Mouse (Mus musculus) forebrain, embryonic 16.5 days (tissue): Measurements from ENCODE around the gene Eef1akmt3. TPM values are rescaled to one million over a fixed set of nuclear protein-coding genes. Genes with fewer than 3 reads are reported as not detected.
A peak's percentile ranks its signal among the peaks of the same experiment; 100 is the strongest.
"Not testable (repeated sequence)": the region's sequence is repeated elsewhere in the genome, so short reads cannot be mapped to it uniquely, and the experiment has no call there.

Experiments
- ATAC-seq: fragments of 200-750 bp; cut with Nextera tagmentation; 2 replicates; pipeline ENCODE4 v1.8.0; 2017; ENCODE audit warnings: mild to moderate bottlenecking, moderate library complexity
- H3K27ac ChIP-seq: fragments of 300-500 bp; sonication (generic); 2 replicates; pipeline ENCODE4 v1.5.1; 2014; ENCODE audit warnings: low read length, control low read depth
- H3K27me3 ChIP-seq: fragments of 300-500 bp; sonication (generic); replicated peaks from 2 replicates; pipeline ENCODE4 v1.6.1; 2014; ENCODE audit warnings: low read length; ENCODE audit not compliant: control insufficient read depth, insufficient read depth
- H3K36me3 ChIP-seq: fragments of 300-500 bp; sonication (generic); 2 replicates; pipeline ENCODE4 v1.6.1; 2014; ENCODE audit not compliant: control insufficient read depth, insufficient read depth
- H3K4me1 ChIP-seq: fragments of 300-500 bp; sonication (generic); replicated peaks from 2 replicates; pipeline ENCODE4 v1.6.1; 2014; ENCODE audit warnings: low read length; ENCODE audit not compliant: control insufficient read depth, insufficient read depth
- H3K4me2 ChIP-seq: fragments of 300-500 bp; sonication (generic); 2 replicates; pipeline ENCODE4 v1.6.1; 2014; ENCODE audit warnings: mild to moderate bottlenecking, low read length, control low read depth
- H3K4me3 ChIP-seq: fragments of 300-500 bp; sonication (generic); replicated peaks from 2 replicates; pipeline ENCODE4 v1.5.1; 2014; ENCODE audit warnings: mild to moderate bottlenecking, low read length, control low read depth
- H3K9ac ChIP-seq: fragments of 300-500 bp; sonication (generic); replicated peaks from 2 replicates; pipeline ENCODE4 v1.6.1; 2014; ENCODE audit warnings: low read depth, low read length, control low read depth
- H3K9me3 ChIP-seq: fragments of 300-500 bp; sonication (generic); 2 replicates; pipeline ENCODE4 v1.6.1; 2016; ENCODE audit warnings: low read length; ENCODE audit not compliant: control insufficient read depth
- WGBS: fragments of 180-500 bp; shearing (Covaris S2); extraction: QIAGEN DNeasy Blood & Tissue Kit; methylation state at CpG from one replicate; pipeline ENCODE4 v1.1.7; 2014; 5-methylcytosine and 5-hydroxymethylcytosine counted together
- polyA plus RNA-seq: library from polyadenylated mRNA; unstranded; fragments of >200 nt; fragmentation: Nextera tagmentation; extraction: Ambion mirVana; gene quantifications from 2 replicates; pipeline ENCODE4 v1.2.1, GENCODE M21; 2015

Gene Eef1akmt3
- polyA plus RNA-seq, 1 experiment from 2014 or later: 0.18 TPM

DNA sequence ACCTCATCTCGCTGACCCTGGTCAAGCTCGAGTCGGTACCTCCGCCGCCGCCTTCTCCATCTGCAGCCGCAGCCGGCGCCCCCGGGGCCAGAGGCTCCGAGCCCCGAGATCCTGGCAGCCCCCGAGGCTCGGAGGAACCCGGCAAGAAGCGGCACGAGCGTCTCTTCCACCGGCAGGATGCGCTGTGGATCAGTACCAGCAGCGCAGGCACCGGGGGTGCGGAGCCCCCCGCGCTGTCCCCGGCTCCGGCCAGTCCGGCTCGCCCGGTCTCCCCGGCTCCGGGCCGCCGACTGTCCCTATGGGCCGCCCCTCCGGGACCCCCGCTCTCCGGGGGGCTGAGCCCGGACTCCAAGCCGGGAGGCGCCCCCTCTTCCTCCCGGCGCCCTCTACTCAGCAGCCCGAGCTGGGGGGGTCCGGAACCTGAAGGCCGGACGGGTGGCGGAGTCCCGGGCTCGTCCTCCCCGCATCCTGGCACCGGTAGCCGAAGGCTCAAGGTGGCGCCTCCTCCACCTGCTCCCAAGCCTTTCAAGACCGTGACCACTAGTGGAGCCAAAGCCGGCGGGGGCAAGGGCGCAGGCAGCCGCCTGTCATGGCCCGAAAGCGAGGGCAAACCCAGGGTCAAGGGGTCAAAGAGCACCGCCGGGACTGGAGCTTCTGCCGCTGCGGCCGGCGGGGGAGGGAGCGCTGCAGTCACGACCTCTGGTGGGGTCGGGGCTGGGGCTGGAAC, 38.5 kb upstream of the Eef1akmt3 start:
- ATAC-seq: peak; percentile 21; the same call in 1 of the 2 replicates
- no peaks in the 10 kb centered on the region for H3K9me3 ChIP-seq
- peaks cover 11% of the 10 kb centered on the region for H3K27me3 ChIP-seq

DNA sequence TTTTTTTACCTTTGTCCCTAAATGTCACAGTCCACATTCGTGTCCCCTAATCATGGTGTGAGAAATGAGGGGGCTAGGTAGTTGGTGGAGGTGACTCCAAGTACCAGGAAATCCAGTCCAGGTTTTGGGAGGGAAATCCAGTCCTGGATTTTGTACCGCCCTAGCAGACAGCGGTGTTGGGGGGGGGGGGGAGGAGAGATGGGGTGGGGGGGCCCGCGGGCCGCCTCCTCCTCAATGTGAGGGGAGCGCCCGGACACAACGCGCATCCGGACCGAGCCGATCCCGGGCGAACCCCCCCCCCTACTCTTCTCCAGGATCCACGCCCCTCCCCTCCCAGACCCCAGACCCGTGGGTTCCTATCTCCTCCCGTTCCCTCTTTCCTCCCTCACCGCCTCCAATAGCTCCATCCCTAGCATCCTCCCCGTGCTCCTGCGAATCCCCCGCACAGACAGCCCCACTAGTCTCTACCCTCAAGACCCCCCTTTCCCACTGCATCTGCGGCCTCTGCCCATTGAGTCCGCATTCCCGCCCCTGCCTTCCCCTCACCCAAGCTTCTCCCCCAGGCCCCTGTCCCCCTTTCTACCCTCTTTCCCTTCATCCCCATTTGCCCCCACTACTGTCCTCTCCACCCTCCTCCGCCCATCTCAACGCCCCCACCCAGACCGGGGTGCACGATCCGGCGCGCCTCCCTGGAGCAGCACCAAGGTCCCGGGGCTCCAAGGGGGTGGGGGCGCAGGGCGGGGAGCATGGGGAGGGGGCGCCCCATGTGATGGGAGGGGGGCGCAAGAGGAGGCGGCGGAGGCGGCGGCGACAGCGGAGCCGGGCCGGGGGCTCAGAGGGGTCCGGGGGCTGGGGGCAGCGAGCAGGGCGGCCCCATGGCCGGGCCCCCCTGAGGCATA, 37.6 kb upstream of the Eef1akmt3 start:
- Histone ChIP-seq H3K4me2 (peak overlapping the region; percentile 88), H3K9me3 (no peaks in the 10 kb centered on the region), H3K36me3 (no peaks in the 10 kb centered on the region), H3K9ac (peak overlapping the region; percentile 83), H3K4me3 (peak overlapping the region; percentile 79), H3K27me3 (peaks cover 11% of the 10 kb centered on the region), H3K4me1 (peaks cover 39% of the 10 kb centered on the region), H3K27ac (peak overlapping the region; percentile 79)
- ATAC-seq: peak; percentile 73
- under 1% methylated on average over 30 of the region's 49 CpGs for WGBS

More for the DNA sequence above, 38.5 kb upstream of the Eef1akmt3 start:
- Histone ChIP-seq H3K4me1 (peaks cover 39% of the 10 kb centered on the region), H3K27ac (peak overlapping the region; percentile 79), H3K4me3 (peak overlapping the region; percentile 79), H3K9ac (peak overlapping the region; percentile 83), H3K4me2 (peak overlapping the region; percentile 88), H3K36me3 (no peaks in the 10 kb centered on the region)
- WGBS: under 1% methylated on average over 60 of the region's 70 CpGs

DNA sequence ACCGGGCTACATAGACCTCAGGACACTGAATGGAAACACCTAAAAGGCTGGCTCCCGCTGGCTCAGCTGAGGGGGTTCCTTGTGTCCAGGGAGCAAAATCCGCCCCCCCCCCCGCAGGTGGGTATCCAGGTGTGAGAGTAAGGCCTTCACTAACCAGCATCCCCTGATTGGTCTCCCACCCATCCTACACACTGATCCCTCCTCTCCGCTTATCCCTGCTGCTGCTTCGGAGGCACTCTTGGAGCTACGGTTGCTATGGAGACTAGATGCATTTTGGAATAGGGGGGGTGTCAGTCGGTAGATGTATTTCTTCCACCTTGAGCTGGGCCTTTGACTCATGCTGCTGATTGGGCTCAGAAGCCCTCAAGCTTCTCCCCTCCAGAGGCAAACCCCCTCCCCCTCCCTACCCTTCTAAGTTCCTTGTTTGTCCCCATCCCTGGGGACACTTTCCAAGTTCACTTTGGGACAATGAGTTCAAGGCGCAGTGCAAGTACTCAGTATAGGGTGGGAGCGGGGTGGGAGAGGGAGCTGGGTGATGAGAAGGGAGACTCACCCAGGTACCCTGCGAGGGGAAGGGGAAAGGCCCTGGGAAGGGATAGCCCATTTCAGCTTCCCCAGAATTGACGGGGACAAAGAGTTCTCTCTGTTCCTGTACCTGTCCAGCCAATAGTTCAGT, 36.8 kb upstream of the Eef1akmt3 start:
- Histone ChIP-seq H3K27me3 (peaks cover 11% of the 10 kb centered on the region), H3K4me1 (peaks cover 39% of the 10 kb centered on the region)
- 1% methylated on average over 12 of the region's 12 CpGs for WGBS

DNA sequence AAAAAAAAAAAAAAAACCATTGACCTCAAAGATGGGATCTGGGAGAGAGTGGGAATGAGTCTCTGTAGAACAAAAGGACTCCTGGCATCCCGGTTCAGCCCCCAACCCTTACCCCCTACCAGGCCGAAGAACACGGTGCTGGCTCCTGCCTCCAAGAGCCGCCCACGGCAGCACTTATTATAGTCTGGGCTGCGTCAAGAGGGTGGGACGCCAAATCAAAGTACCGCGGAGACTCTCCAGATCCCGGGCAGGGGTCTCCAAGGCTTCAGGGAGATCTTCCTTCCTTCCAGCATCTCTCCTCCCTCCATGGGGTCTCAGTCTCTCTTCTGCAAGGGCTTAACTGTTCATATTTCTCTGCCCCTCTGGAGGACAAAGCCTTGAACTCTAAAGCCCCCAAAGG, 36.2 kb upstream of the Eef1akmt3 start:
- Histone ChIP-seq H3K27me3 (peaks cover 8% of the 10 kb centered on the region), H3K9ac (peak overlapping the region; percentile 50), H3K4me1 (peaks cover 39% of the 10 kb centered on the region), H3K9me3 (no peaks in the 10 kb centered on the region), H3K36me3 (no peaks in the 10 kb centered on the region), H3K4me3 (peak overlapping the region; percentile 29), H3K4me2 (peak overlapping the region; percentile 88), H3K27ac (peak overlapping the region; percentile 75)
- ATAC-seq: no peak
- WGBS: 3% methylated on average over 10 of the region's 10 CpGs

More for the DNA sequence above, 36.8 kb upstream of the Eef1akmt3 start:
- Histone ChIP-seq H3K27ac (peak overlapping the region; percentile 75), H3K4me2 (peak overlapping the region; percentile 88), H3K36me3 (no peaks in the 10 kb centered on the region), H3K9me3 (no peaks in the 10 kb centered on the region), H3K4me3 (peak overlapping the region; percentile 79), H3K9ac (peak overlapping the region; percentile 50)
- peak; percentile 54 for ATAC-seq

DNA sequence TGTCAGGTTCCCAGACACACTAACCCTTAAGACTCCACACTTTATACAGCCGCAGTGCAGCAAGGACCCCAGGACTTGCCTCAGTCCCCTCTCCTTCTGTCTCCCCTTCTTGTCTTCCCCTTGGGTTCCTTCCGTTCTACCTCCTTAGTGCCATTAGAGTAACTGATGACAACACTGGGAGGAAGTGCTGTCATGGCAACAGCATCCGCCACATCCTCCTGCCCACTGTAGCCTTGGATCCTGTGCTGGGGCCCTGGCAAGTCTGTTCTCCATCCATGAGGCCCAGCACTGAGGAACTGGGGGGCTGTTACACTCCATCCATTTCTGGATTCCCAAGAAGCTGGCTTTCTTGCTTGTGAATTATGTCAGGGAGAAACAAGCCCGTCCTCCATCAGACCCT, 34.8 kb upstream of the Eef1akmt3 start:
- Histone ChIP-seq H3K27ac (no peak overlapping the region), H3K9ac (no peak overlapping the region), H3K27me3 (peaks cover 8% of the 10 kb centered on the region), H3K36me3 (no peaks in the 10 kb centered on the region), H3K4me1 (peaks cover 29% of the 10 kb centered on the region), H3K4me3 (no peak overlapping the region), H3K4me2 (no peak overlapping the region), H3K9me3 (no peaks in the 10 kb centered on the region)
- no peak for ATAC-seq
- 44% methylated on average over 4 of the region's 4 CpGs for WGBS

DNA sequence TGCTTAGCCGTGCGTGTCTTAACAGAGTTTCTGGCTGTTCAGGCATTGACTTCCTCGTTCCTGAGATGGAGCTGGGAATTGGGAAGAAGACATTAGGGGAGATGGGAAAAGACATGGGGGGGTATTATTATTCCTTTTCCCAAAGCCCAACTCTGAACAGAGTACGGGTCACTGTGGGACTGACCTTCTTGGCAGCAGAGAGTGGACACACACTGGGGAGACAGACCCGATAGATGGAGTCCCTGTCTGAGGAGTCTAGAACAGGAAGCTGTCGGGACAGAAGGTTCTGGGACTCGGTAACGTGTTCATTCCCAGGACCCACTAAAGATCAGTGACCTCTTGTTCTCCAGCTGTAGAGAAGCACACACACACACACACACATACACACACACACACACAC, 34.3 kb upstream of the Eef1akmt3 start:
- peaks cover 29% of the 10 kb centered on the region for H3K4me1 ChIP-seq
- no peak overlapping the region for H3K9ac ChIP-seq
- no peak overlapping the region for H3K4me2 ChIP-seq
- H3K27ac ChIP-seq: no peak overlapping the region
- H3K27me3 ChIP-seq: peaks cover 7% of the 10 kb centered on the region
- no peaks in the 10 kb centered on the region for H3K36me3 ChIP-seq
- no peak for ATAC-seq
- H3K9me3 ChIP-seq: no peaks in the 10 kb centered on the region
- WGBS: 73% methylated on average over 8 of the region's 8 CpGs
- no peak overlapping the region for H3K4me3 ChIP-seq

DNA sequence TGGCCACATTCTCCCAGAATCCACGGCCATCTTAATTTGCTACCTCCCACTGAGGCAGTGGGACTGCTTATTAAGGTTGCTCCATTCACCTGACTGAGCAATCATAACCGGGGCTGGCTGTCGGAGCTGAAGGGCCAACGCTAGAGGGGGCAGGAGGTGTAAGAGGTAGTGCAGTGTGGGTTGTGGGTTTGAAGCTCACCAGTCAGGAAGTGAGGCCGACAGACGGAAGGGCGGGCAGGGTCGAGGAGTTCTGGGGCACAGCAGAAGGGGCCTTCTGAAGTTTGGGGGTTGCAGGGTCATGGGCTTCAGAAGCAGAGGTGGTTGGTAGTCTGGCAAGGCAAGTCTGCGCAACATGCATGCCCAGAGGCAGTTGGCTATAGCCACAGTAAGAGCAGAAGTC, 33.8 kb upstream of the Eef1akmt3 start, which contains the start of gene Agap2:
TSS of gene Agap2 (plus strand) at position 205 of the 400 bp plus-strand sequence.
- Histone ChIP-seq H3K9me3 (no peaks in the 10 kb centered on the region), H3K27ac (no peak within 1 kb of the TSS), H3K4me3 (no peak within 1 kb of the TSS), H3K36me3 (no peaks in the 10 kb centered on the region), H3K4me2 (no peak within 1 kb of the TSS), H3K4me1 (peaks cover 24% of the 10 kb centered on the region), H3K9ac (no peak within 1 kb of the TSS), H3K27me3 (peaks cover 1% of the 10 kb centered on the region)
- ATAC-seq: no peak
- 61% methylated on average over 9 of the region's 9 CpGs for WGBS

DNA sequence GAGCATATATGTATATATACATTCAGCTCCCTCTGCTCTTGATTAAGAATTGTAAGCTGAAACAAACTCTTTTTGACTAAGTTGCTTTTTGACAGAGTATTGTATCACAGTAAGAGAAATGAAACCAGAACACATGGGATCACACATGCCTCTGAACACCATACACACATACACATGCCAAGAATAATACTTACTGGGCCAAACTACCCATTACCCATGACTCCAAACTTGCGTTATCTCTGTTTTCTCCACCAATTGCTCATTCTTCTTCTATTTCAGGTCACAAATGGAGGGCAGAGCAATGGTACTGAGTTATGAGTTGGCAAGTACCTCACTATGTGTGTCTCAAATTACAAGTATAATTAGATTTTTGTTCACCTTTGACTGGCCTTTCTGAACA, 32.7 kb upstream of the Eef1akmt3 start:
- Histone ChIP-seq H3K4me1 (peaks cover 26% of the 10 kb centered on the region), H3K36me3 (no peaks in the 10 kb centered on the region), H3K27me3 (no peaks in the 10 kb centered on the region), H3K9me3 (no peaks in the 10 kb centered on the region), H3K4me2 (no peak overlapping the region), H3K27ac (no peak overlapping the region), H3K9ac (no peak overlapping the region), H3K4me3 (no peak overlapping the region)
- 78% methylated on average over 1 of the region's 1 CpGs for WGBS
- no peak for ATAC-seq

DNA sequence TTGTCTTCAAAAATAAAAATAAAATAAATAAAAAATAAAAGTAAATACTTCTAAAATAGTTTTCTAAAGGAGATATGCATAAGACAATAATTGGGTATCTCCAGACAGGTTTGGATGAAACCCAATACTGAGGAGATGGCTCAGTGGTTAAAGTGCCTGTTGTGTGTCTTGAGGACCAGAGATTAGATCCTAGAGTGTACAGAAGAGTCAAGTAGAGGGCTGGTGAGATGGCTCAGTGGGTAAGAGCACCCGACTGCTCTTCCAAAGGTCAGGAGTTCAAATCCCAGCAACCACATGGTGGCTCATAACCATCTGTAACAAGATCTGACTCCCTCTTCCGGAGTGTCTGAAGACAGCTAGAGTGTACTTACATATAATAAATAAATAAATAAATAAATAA, 31.7 kb upstream of the Eef1akmt3 start:
- ATAC-seq, H3K9me3 ChIP-seq, H3K4me2 ChIP-seq, H3K36me3 ChIP-seq, H3K27ac ChIP-seq, H3K27me3 ChIP-seq, H3K4me3 ChIP-seq, H3K9ac ChIP-seq: not testable (repeated sequence)
- 75% methylated on average over 2 of the region's 2 CpGs for WGBS
- H3K4me1 ChIP-seq: peaks cover 30% of the 10 kb centered on the region
